Mouse (Mus musculus) forebrain, embryonic 11.5 days (tissue): ENCODE measurements at regions not wholly inside any gene's neighbourhood (a gene's known extent, or its start where the extent isn't known, plus 50 kb on each side); places are given as distances from the start of the nearest gene placed in this dataset.
A peak's percentile ranks its signal among the peaks of the same experiment; 100 is the strongest.

Source experiments
- ATAC-seq: fragments of 200-750 bp; cut with Nextera tagmentation; replicated peaks from 2 replicates; pipeline ENCODE4 v1.8.0; 2017; ENCODE audit warnings: moderate TSS enrichment; ENCODE audit not compliant: low FRiP score
- DNase-seq: peaks from one replicate; pipeline ENCODE4 v3.0.0-alpha.2; 2017; ENCODE audit warnings: low spot score
- H3K27ac ChIP-seq: fragments of 300-500 bp; sonication (generic); 2 replicates; pipeline ENCODE4 v1.5.1; 2014; ENCODE audit warnings: low read depth, low read length
- H3K27me3 ChIP-seq: fragments of 300-500 bp; sonication (generic); 2 replicates; pipeline ENCODE4 v1.6.1; 2014; ENCODE audit warnings: mild to moderate bottlenecking, low read length, mixed read lengths; ENCODE audit not compliant: control insufficient read depth, insufficient read depth
- H3K36me3 ChIP-seq: fragments of 300-500 bp; sonication (generic); 2 replicates; pipeline ENCODE4 v1.6.1; 2014; ENCODE audit warnings: mild to moderate bottlenecking, low read length, moderate library complexity, mixed read lengths; ENCODE audit not compliant: control insufficient read depth, insufficient read depth
- H3K4me1 ChIP-seq: fragments of 300-500 bp; sonication (generic); replicated peaks from 2 replicates; pipeline ENCODE4 v1.6.1; 2014; ENCODE audit warnings: low read length, mixed read lengths; ENCODE audit not compliant: control insufficient read depth, insufficient read depth
- H3K4me2 ChIP-seq: fragments of 300-500 bp; sonication (generic); 2 replicates; pipeline ENCODE4 v1.6.1; 2014; ENCODE audit warnings: low read depth, mild to moderate bottlenecking, low read length, moderate library complexity, mixed read lengths; ENCODE audit not compliant: severe bottlenecking
- H3K4me3 ChIP-seq: fragments of 300-500 bp; sonication (generic); 2 replicates; pipeline ENCODE4 v1.5.1; 2014; ENCODE audit warnings: low read depth, low read length
- H3K9ac ChIP-seq: fragments of 300-500 bp; sonication (generic); 2 replicates; pipeline ENCODE4 v1.6.1; 2014; ENCODE audit warnings: low read length
- H3K9me3 ChIP-seq: fragments of 300-500 bp; sonication (generic); 2 replicates; pipeline ENCODE4 v1.6.1; 2016; ENCODE audit warnings: low read length, mixed read lengths; ENCODE audit not compliant: control insufficient read depth
- WGBS: fragments of 180-500 bp; shearing (Covaris S2); extraction: QIAGEN DNeasy Blood & Tissue Kit; methylation state at CpG from one replicate; pipeline ENCODE4 v1.1.7; 2014; 5-methylcytosine and 5-hydroxymethylcytosine counted together

DNA sequence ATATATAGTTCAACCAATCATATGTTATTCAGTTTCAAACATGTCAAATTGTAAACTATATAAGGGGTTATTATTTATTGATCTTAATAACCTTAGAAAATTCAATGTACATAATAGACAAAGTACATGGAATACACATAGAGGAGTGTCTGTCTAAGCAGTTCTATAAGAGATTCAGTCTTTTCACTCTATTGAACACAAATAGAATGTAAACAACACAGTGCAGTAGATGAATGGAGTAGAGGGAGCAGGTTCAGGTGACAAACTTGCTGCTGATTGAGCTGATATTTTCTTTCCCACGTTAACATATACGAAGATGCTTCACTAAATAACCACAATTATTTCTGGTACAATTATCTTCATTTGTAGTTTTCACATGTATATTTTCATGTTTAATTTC, 1098.6 kb upstream of the Foxg1 start:
- Histone ChIP-seq H3K9me3 (no peaks in the 10 kb centered on the region), H3K27ac (no peak overlapping the region), H3K4me1 (0 out of 2 replicates have a peak, but pooled peaks cover 2% of the 10 kb centered on the region), H3K4me3 (no peak overlapping the region), H3K9ac (no peak overlapping the region), H3K4me2 (no peak overlapping the region), H3K36me3 (no peaks in the 10 kb centered on the region), H3K27me3 (no peaks in the 10 kb centered on the region)
- ATAC-seq (no peak; the same call in 1 of the 2 replicates), DNase-seq (no peak)
- WGBS: 83% methylated on average over 2 of the region's 2 CpGs

DNA sequence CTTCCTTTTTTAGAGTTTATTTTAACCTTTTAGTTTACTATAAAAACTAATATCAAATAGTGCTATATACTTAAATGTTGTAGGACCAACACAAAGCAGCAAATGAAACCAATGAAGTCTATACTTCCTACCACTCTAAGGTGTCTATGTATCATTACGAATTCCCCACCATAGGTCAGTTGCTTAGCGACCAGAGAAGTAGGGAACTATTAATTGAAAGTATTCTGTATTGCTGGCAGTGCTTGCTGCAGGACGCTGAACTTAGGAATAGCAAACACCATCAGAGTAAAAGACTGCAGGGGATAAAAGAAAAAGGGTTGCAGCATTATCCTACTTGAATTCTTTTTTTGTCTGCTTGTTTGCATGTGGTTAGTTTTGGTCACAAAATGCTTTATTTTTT, 1098.1 kb upstream of the Foxg1 start:
- Histone ChIP-seq H3K36me3 (no peaks in the 10 kb centered on the region), H3K9me3 (no peaks in the 10 kb centered on the region), H3K27me3 (no peaks in the 10 kb centered on the region), H3K4me2 (no peak overlapping the region), H3K9ac (no peak overlapping the region), H3K27ac (no peak overlapping the region), H3K4me1 (0 out of 2 replicates have a peak, but pooled peaks cover 2% of the 10 kb centered on the region), H3K4me3 (no peak overlapping the region)
- ATAC-seq: peak; percentile 87
- WGBS: 49% methylated on average over 3 of the region's 3 CpGs
- no peak for DNase-seq

DNA sequence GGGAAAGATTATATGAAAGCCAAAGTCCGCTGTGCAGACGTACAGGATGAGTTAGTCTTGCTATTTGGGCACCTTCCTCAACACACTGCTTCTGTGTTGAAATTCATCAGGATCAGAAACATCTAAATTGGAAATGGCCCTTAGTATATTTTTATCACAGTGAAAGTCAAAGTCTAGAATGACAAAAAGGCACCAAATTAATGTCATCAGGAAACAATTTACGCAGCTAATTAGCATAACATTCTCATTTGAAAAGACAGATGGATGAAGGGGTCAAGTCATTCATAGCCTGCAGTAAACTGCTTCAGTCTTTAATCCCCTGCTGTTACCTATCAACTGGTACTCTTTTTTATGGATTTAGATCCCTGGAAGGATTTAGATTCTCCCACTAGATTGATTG, 1092.3 kb upstream of the Foxg1 start:
- no peak for DNase-seq

More for the DNA sequence above, 1092.3 kb upstream of the Foxg1 start:
- Histone ChIP-seq H3K4me3 (no peak overlapping the region), H3K27me3 (no peaks in the 10 kb centered on the region), H3K9me3 (no peaks in the 10 kb centered on the region), H3K9ac (no peak overlapping the region), H3K27ac (no peak overlapping the region), H3K36me3 (no peaks in the 10 kb centered on the region), H3K4me1 (no peaks in the 10 kb centered on the region), H3K4me2 (no peak overlapping the region)
- WGBS: 51% methylated on average over 3 of the region's 3 CpGs
- ATAC-seq: no peak
